Mouse (Mus musculus): ENCODE measurements around the gene Hist2h2aa1.

Gene Hist2h2aa1

DNA sequence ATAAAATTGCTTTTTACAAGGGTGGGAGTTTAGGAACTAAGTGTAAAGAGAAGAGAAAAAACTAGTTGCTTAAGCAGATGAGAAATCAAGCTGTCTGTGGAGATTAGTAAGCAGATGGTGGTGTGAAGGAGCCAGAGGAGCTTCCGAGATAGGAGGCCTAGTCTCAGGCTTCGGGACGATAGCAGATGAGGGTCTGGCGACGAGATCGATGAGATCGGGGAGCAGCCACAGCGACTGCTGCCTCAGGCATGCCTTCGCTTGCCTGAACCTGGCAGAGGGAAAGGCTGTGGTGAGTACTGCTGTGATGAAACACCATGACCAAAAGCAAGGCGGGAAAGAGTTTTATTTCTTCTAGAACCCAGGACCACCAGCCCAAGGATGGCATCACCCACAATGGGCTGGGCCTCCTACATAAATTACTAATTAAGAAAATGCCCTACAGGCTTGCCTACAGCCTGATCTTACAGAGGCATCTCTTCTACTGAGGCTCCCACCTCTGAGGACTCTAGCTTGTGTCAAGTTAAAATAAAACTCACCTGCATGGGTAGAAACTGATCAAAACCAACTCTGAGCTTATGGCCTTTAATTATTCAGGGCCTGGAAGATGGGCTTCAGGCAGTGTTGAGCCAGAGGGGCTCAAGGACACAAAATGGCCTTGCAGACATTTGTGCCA is 9.5 kb downstream of the Hist2h2aa1 start:
- DNase-seq = no peak

DNA sequence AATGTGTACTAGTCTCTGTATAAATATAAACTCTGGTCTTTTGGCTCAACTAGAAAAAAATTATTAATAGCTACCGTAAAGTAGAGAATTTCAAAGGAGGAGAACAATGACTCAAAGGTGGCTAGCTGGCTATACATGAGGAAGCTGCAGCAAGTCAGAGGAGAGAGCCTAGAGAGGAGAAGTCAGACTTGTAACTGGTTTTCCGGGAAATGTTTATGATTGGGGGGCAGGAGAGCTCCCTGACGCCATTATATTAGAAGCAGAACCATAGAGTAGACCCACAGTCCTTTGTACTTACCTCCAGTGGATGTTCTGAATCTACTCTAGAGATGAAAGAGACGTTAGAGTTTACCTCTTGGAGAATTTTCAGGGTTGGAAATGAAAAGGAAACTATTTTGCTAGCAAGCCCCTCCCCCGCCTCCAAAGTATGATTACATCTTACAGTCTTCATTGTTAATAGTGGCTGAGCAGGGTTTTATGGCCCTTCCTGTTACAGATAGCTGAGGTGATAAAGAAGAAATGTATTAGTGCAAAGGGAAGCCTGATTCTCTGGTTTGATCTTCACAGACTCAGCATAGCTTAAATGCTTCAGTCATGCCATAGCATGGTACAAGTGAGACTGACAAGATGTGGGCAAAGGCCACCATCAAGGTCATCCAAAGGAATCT is 10.8 kb downstream of the Hist2h2aa1 start:
- no peak for DNase-seq

DNA sequence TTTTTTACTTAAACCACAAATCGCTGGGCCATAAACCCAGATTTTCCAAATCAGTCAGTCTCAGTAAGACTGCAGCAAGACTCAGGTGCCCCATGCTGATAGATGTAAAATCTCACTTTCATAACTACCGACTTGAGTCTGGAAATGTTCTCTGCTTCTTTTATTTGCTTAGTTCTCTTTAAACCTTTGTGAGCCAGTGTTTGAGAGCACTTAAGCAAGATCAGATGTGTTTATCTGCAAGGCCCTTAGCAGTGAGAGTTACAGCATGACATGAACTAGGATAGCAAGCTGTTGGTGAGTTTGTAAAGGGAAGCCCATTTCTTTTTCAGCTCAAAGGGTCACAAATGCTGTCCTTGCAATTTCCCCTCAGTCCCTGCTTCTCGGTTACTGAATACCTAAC is 11.9 kb downstream of the Hist2h2aa1 start:
- DNase-seq = no peak

DNA sequence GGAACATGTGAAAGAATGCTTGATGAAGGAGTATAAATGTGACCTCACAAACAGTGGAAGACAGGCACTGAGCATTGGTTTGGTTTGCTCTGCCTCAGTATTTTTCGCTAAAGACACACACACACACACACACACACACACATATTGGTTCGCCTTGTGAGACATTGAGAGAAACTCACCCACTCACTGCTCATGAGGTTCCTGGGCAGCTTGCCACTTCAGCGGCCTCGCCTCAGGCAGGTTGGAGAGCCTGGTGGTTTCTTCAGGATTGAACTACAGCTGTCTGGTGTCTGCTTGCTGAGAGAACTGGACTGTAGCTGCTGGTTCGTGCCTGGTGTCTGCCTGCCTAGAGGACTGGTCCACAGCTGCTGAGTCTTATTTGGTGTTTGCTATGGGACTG is 14.9 kb downstream of the Hist2h2aa1 start:
- no peak for DNase-seq

DNA sequence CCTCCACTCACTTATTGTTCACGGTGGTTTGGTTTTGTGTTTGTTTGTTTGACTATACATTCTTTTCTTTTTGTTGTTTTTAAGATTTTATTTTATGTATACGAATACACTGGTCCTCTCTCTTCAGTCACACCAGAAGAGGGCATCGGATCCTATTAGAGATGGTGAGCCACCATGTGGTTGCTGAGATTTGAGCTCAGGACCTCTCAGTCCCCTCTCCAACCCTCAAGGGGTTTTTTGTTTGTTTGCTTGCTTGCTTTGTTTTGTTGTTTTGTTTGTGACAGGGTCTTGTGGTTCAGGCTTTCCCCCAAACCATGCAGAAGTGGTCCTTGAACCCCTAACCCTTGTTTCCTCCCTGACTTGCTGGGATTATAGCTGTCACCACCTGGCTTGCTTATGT is 16.3 kb downstream of the Hist2h2aa1 start:
- no peak for DNase-seq

DNA sequence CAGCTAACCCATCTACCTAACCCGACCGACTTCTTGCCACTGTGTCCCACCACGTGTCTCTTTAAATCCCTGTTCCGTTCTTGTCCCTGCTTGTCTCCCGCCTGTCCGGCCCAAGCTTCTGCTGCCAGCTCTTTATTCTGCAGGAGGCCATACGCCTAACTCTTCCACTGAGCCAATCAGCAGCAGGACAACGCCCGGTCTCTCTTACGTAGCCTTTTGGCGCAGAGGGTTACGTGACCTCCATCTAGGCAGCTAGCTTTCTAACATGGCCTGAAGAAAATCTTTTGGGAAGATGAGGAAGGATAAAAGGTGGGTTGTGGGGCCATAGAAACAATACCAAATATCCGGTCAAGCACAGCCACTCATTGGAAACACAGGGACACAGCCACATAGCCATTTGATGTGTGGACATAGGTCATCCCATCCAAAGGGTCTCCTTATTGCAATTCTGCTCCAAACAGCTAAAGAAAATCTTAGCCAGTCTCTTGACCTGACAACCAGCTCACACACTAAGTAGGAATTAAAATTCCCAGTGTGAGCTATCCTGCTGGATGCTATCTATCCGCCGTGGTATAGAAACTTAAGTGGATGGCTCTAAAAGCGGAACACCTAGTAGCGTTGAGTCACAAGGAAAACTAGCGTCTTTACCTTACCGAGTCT is 17.0 kb downstream of the Hist2h2aa1 start:
- DNase-seq = peak; percentile 86

DNA sequence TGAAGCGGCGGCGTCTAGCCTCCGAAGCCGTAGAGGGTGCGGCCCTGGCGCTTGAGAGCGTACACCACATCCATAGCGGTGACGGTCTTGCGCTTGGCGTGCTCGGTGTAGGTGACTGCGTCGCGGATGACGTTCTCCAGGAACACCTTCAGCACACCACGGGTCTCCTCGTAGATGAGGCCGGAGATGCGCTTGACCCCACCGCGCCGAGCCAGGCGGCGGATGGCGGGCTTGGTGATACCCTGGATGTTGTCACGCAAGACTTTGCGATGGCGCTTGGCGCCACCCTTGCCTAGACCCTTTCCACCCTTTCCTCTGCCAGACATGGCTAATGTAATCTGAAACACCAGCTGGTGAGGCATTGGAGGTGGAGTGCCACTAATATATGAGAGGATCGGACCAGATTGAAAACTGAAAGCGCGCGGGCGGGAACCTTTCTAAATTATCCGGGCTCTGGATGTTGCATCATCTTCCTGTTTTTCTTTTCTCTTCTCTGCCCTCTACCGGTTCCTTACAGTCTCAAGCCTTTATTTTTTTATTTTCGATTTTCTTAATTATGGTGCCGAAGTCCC is 17.8 kb downstream of the Hist2h2aa1 start, which contains the start of gene Hist2h4:
Gene Hist2h4 (minus strand): TSS at position 333 of the 572 bp plus-strand sequence.
- DNase-seq = peak; percentile 96

DNA sequence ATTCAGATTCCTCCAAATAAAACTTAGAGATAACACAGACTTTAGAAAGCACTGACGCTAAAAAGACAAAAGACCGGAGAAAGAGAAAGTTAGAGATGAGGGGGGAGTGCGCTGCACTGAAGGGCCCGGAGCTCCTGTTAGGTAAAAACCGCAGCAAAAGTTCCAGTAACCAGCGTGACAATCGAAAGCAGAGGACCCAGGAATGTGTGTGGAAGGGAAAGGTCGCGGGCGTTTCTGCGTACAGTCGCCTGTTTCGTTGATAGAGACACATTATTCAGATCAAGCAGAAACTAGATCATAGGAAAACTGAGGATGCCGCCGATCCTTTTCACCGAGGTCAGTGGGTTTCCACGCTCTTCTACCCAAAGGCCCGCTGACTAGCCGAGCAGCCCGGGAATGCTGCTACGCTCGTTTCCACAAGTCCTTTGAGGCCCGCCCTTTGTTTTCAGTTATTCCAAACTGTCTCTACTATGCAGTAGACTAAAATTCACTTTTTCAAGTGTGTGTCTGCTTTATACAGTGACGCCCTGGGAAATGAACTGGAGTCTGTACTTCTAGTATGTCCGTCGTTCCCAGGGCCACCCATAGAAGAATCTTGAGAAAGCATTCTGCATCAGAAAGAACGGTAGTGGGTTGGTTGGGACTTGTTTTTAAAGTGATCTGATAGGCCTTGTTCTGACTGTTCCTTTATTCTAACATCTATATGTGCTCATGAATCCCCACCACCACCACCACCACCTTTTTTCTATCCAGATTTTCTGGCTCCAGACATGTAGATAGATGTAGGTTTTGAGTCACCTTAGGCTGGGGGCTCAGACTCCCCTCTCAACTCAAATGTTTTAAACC is 18.5 kb downstream of the Hist2h2aa1 start:
- peak; percentile 65 for DNase-seq

DNA sequence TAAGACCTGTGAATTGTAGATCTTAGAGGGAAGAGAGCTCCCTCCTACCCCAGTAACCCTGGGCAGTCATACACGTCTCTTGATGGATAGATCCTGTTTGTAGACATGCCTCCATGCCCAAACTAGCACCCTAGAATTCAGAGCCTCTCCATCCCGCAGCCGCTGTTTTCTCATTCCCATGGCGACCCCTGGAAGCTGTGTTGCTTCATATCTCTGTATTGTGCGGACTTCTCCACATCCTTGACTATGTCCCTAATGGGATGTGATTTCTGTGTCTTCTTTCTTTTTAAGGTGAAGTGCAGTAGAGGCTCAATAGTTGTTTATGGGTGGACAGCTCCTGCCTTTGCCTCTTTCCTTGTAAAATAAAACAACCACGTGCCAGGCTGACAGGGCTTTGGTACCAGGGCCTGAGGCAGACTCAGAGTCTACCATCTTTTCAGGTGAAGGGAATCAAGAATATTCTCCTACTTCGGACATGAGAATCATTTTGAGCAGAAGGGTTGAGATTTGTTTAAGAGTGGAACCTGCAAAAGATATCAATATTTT is 19.2 kb downstream of the Hist2h2aa1 start:
- DNase-seq = no peak

DNA sequence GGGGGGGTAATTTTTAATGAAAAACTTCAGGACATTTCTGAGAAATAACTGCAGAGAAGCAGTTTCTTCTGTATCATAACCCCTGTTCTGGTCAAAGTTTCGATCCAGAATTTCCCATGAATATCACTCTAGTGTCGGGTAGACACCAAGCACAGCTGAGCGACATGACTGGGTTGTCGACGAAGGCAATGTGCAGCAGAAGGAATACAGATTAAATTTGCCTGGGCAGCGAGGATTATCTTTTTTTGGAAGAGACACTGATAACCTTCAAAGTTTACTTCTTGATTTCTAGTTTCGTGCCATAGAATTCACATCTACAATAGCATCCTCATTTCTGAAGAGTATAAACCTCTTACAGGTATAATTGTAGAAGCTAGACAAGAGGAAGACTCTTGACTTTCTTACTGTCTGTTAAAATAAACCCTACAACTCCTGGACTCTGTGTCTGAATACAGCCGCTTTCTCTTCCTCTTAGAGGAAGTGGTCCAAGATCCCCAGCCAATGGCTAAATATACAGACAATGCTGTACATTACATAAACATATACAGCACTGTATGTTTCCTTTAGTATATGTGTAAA is 20.9 kb downstream of the Hist2h2aa1 start:
- no peak for DNase-seq

DNA sequence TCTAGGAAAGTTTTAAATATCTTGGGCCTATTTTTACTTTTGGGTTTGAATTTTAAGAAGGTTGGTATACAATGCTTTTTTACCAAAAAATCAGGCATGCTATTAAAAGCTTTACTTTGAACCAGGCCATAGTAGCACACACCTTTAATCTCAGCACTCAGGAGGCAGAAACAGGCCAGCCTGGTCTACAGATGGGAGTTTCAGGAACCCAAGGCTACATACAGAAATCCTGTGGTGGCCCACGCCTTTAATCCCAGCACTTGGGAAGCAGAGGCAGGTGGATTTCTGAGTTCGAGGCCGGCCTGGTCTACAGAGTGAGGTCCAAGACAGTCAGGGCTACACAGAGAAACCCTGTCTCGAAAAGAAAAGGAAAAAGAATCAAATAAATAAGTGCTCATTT is 22.2 kb downstream of the Hist2h2aa1 start:
- DNase-seq = no peak

DNA sequence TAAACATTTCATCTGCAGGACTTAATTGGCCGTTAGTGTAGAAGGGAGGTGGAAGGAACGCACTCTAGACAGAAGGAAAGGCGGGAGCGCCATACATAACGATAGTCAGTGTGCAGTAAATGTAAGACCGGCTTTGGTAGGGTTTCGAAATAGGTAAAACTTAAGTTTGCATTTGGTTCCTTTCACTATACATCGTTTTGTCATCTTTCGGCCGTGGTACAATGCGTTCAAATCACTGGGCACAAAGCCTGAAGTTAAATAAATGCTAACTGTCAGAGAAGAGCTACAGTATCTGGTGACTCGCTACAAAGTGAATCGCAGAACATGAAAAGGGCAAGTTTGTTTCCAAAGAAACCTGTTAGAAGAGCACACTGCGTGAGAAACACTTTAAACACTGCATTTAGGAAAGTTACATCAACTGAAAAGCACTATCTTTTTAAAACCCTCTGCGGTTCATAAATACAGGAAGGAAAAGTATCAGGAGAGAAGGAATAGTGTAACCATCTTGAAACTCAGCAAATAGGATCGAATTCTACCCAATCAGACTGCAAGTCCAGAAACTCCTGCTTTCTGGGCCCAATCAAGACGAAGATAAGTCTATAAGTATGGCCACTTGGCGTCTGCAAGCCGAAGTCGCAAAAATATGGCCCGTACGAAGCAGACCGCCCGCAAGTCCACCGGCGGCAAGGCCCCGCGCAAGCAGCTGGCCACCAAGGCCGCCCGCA is 22.9 kb downstream of the Hist2h2aa1 start, which contains the start of gene Hist2h3b:
Gene Hist2h3b (plus strand): TSS at position 604 of the 725 bp plus-strand sequence.
- DNase-seq = peak; percentile 90

DNA sequence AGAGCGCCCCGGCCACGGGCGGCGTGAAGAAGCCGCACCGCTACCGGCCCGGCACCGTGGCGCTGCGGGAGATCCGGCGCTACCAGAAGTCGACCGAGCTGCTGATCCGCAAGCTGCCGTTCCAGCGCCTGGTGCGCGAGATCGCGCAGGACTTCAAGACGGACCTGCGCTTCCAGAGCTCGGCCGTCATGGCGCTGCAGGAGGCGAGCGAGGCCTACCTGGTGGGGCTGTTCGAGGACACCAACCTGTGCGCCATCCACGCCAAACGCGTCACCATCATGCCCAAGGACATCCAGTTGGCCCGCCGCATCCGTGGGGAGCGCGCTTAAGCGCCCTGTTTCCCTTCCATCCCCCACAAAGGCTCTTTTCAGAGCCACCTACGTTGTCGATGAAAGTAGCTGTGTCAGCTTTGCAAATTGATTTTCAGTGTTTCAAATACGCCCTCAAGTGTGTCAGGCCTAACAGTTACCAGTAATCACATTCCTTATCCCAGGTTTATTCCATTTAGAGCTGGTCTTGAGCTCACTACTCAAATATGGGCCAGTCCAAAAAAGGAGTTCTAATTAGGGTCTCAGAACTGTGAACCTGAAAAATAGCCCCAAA is 23.6 kb downstream of the Hist2h2aa1 start:
- DNase-seq = peak; percentile 22

DNA sequence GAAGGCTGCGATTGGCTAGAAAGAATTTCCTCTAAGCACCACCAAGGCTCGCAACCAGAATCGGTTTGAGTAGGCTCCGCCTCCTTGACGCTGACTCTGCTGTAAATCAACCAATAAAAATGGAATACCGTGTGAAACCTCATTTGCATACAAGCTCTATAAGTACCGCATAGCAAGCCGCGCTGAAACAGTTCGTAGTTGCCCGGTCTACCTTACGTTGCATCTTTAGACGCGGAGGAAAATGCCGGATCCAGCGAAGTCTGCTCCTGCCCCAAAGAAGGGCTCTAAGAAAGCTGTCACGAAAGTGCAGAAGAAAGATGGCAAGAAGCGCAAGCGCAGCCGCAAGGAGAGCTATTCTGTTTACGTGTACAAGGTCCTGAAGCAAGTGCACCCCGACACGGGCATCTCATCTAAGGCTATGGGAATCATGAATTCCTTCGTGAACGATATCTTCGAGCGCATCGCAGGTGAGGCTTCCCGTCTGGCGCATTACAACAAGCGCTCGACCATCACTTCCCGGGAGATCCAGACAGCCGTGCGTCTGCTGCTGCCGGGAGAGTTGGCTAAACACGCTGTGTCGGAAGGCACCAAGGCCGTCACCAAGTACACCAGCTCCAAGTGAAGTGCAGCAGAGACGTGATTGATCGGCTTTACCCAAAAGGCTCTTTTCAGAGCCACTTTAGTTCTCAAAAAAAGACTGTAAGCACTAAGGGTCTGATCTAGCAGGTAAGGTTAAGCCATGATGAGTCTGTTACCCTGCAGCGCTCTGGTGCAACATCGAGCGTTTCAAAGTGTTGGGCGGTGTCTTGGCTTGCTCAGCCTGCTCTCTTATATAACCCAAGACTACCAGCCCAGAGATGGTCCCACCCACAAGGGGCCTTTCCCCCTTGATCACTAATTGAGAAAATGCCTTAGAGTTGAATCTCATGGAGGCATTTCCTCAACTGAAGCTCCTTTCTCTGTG is 24.5 kb downstream of the Hist2h2aa1 start, which contains the start of gene Hist2h2bb:
Gene Hist2h2bb (plus strand): TSS at position 242 of the 964 bp plus-strand sequence.
- peak; percentile 96 for DNase-seq

DNA sequence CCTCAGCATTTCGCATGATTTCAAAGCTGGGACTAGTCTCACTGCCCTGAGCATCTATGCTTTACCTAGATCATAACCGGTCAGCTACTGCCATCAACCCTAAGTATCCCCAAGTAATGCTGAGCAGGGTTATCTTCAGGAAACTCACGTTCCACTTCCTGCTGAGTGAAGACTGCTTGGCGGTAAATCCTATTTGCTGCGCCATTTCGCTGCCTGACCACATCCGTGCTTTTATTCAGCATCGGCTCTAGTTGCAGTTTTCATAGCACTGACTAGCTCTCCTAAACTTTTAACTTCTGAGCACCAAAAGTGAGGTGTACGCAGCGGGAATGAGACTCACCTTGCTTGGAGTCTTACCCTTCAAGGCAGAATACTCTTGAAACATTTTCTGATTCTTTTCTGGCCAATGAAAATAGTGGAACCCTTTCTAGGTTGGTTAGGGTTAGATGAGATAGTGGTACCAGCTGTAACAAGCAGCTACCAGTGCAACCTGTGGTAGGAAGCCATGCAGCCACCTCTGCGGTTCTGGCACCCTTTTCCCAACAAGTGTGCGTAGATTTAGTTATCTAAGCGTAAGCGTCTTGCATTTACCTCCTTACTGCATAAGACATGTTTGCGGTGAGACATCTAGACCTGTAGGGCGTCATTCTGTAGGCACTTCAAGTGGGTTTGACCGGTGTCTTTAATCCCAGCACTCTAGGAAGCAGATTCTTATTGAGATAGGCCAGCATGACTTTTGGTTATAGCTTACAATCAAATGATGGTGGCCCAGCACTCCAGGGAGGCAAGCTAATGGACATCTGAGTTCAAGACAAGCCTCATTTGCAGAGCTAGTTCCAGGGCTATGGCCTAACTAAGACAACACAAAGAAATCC is 28.5 kb downstream of the Hist2h2aa1 start:
- DNase-seq = no peak

DNA sequence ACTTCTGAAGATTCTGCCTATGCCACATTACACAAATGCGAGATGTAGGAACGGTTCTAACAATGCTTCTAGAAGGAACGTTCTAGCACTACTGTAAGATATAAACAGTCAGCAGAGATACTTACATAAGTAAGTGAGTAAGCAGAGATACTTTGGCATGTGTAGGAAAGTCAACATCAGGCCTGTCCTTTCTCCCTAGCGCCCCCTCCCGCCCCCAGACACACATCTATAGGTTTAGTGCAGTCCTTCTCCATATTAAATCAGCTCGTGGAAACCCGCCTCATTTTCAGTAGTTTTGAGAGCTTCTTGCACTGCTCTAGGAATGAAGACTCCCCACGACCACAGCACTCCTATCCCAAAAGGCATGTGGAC is 32.1 kb downstream of the Hist2h2aa1 start:
- peak; percentile 15 for DNase-seq

DNA sequence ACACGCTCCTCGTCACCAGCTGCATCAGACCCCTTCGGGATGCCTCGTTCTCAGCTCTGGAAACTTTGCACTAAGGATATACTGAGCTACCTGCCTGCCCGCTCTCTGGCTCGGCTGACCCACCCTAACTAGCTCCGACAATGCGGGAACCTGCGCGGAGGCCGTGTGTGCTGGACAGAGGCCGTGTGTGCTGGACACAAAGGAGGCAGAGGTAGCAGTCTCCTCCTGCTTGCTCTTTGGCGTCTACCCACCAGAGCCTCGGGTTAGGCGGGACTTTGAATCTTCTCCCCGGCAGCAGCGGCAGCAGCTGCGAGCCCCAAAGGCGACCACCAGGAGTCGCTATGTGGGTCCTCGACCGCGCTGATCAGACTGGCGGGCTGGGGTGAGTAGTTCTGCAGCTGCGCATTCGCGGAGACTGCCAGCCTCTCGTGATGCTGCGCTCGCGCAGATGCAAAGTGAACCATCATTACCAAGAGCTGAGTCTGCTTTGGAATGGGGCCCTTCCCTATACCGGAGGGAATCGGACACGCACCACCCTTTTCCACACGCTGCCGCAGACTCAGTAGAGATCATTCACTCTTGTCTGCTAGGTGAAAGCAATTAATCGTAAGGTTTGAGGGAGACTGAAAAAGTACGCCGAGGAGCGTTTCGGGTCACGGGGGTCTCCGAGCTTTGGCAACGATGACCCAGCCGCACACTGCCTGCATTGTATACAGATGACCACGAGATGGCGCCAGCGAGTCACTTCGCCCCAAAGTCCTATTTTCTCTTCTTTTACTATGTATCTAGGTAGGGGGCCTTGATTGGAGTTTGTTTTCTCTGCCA is 32.7 kb downstream of the Hist2h2aa1 start:
- DNase-seq = peak; percentile 92
